Mouse (Mus musculus): Measurements from ENCODE around the gene Cd96. TPM values are rescaled to one million over a fixed set of nuclear protein-coding genes. Genes with fewer than 3 reads are reported as not detected.
"Not testable (repeated sequence)": the region's sequence is repeated elsewhere in the genome, so short reads cannot be mapped to it uniquely, and the experiment has no call there.

Gene Cd96
- polyA plus RNA-seq (2016; fragmentation: Nextera tagmentation; extraction: Ambion mirVana), result 0.15 TPM in 1 of 2 replicates, not detected in the other

GRCm38 (mm10) chr16:46120020-46120419 lies at the start of gene Cd96:
Gene Cd96 (minus strand): TSS chr16:46120251.
- H3K9me3 ChIP-seq, result no peaks in the 10 kb centered on the region
- no peaks in the 10 kb centered on the region for H3K27me3 ChIP-seq (replicated peaks; ENCODE audit: low read depth, poor library complexity, severe bottlenecking)
- H3K4me3 ChIP-seq, result no peak within 1 kb of the TSS
- H3K36me3 ChIP-seq (replicated peaks), result no peaks in the 10 kb centered on the region
- H3K27ac ChIP-seq (replicated peaks), result no peak within 1 kb of the TSS
- H3K4me1 ChIP-seq, result no peaks in the 10 kb centered on the region
- no peak for DNase-seq (ENCODE audit: low spot score)
- WGBS, result 80% methylated on average over 10 of the region's 10 CpGs

- no peaks in the 10 kb centered on the region for H3K36me3 ChIP-seq (replicated peaks)
- H3K9me3 ChIP-seq, result no peaks in the 10 kb centered on the region; the same call in 1 of the 2 replicates
- DNase-seq (ENCODE audit: low spot score), result no peak
- no peaks in the 10 kb centered on the region for H3K4me1 ChIP-seq
- WGBS, result 83% methylated on average over 3 of the region's 3 CpGs
- H3K27me3 ChIP-seq (replicated peaks; ENCODE audit: low read depth, poor library complexity, severe bottlenecking), result no peaks in the 10 kb centered on the region
- H3K4me3 ChIP-seq, result no peak overlapping the region
- H3K27ac ChIP-seq (replicated peaks), result no peak overlapping the region
Measured at GRCm38 (mm10) chr16:46166971-46167370, 46.9 kb upstream of the Cd96 start.

GRCm38 (mm10) chr16:46165305-46165704 lies 45.3 kb upstream of the Cd96 start:
- no peak overlapping the region for H3K27ac ChIP-seq (replicated peaks)
- WGBS, result 92% methylated on average over 4 of the region's 4 CpGs
- DNase-seq (ENCODE audit: low spot score), result no peak
- no peaks in the 10 kb centered on the region for H3K9me3 ChIP-seq
- H3K4me1 ChIP-seq, result no peaks in the 10 kb centered on the region
- H3K27me3 ChIP-seq (replicated peaks; ENCODE audit: low read depth, poor library complexity, severe bottlenecking), result no peaks in the 10 kb centered on the region
- no peaks in the 10 kb centered on the region for H3K36me3 ChIP-seq (replicated peaks)
- no peak overlapping the region for H3K4me3 ChIP-seq

GRCm38 (mm10) chr16:46154832-46155231 lies 34.8 kb upstream of the Cd96 start, which contains the start of gene Gm4737:
Gene Gm4737 (minus strand): TSS chr16:46155077.
- not testable (repeated sequence) for H3K27ac ChIP-seq (replicated peaks); DNase-seq (ENCODE audit: low spot score); H3K4me3 ChIP-seq; H3K36me3 ChIP-seq (replicated peaks); H3K9me3 ChIP-seq; H3K4me1 ChIP-seq; H3K27me3 ChIP-seq (replicated peaks; ENCODE audit: low read depth, poor library complexity, severe bottlenecking)
- 97% methylated on average over 13 of the region's 16 CpGs for WGBS

GRCm38 (mm10) chr16:46151141-46151540 lies 31.1 kb upstream of the Cd96 start:
- no peak overlapping the region for H3K27ac ChIP-seq (replicated peaks)
- no peaks in the 10 kb centered on the region for H3K27me3 ChIP-seq (replicated peaks; ENCODE audit: low read depth, poor library complexity, severe bottlenecking)
- no peaks in the 10 kb centered on the region for H3K36me3 ChIP-seq (replicated peaks)
- H3K4me3 ChIP-seq, result no peak overlapping the region
- no peaks in the 10 kb centered on the region for H3K4me1 ChIP-seq
- no peaks in the 10 kb centered on the region for H3K9me3 ChIP-seq
- DNase-seq (ENCODE audit: low spot score), result no peak

GRCm38 (mm10) chr16:46148661-46149341 lies 28.8 kb upstream of the Cd96 start:
- no peaks in the 10 kb centered on the region for H3K36me3 ChIP-seq (replicated peaks)

GRCm38 (mm10) chr16:46146962-46147361 lies 26.9 kb upstream of the Cd96 start:
- Histone ChIP-seq H3K27ac (replicated peaks) (no peak overlapping the region), H3K4me3 (no peak overlapping the region), H3K36me3 (replicated peaks) (no peaks in the 10 kb centered on the region), H3K27me3 (replicated peaks; ENCODE audit: low read depth, poor library complexity, severe bottlenecking) (no peaks in the 10 kb centered on the region), H3K4me1 (no peaks in the 10 kb centered on the region), H3K9me3 (no peaks in the 10 kb centered on the region)
- DNase-seq (ENCODE audit: low spot score), result no peak
- WGBS, result 78% methylated on average over 3 of the region's 3 CpGs

More at GRCm38 (mm10) chr16:46148661-46149341, 28.8 kb upstream of the Cd96 start:
- no peaks in the 10 kb centered on the region for H3K4me1 ChIP-seq
- 73% methylated on average over 3 of the region's 3 CpGs for WGBS
- H3K9me3 ChIP-seq, result no peaks in the 10 kb centered on the region
- H3K27ac ChIP-seq (replicated peaks), result no peak overlapping the region
- H3K27me3 ChIP-seq (replicated peaks; ENCODE audit: low read depth, poor library complexity, severe bottlenecking), result no peaks in the 10 kb centered on the region
- no peak overlapping the region for H3K4me3 ChIP-seq
- no peak for DNase-seq (ENCODE audit: low spot score)

GRCm38 (mm10) chr16:46122238-46122637 lies 2.2 kb upstream of the Cd96 start:
- Histone ChIP-seq H3K27me3 (replicated peaks; ENCODE audit: low read depth, poor library complexity, severe bottlenecking) (no peaks in the 10 kb centered on the region), H3K9me3 (no peaks in the 10 kb centered on the region)

GRCm38 (mm10) chr16:46121420-46121819 lies 1.4 kb upstream of the Cd96 start:
- peak; percentile 16 for DNase-seq (ENCODE audit: low spot score)
- 62% methylated on average over 2 of the region's 2 CpGs for WGBS

More at GRCm38 (mm10) chr16:46122238-46122637, 2.2 kb upstream of the Cd96 start:
- H3K36me3 ChIP-seq (replicated peaks), result no peaks in the 10 kb centered on the region
- H3K4me3 ChIP-seq, result no peak overlapping the region
- DNase-seq (ENCODE audit: low spot score), result no peak
- no peak overlapping the region for H3K27ac ChIP-seq (replicated peaks)
- no peaks in the 10 kb centered on the region for H3K4me1 ChIP-seq

GRCm38 (mm10) chr16:46120607-46121006 lies 556 bp upstream of the Cd96 start:
- H3K27me3 ChIP-seq (replicated peaks; ENCODE audit: low read depth, poor library complexity, severe bottlenecking), result no peaks in the 10 kb centered on the region
- no peaks in the 10 kb centered on the region for H3K36me3 ChIP-seq (replicated peaks)
- no peak overlapping the region for H3K4me3 ChIP-seq
- H3K9me3 ChIP-seq, result no peaks in the 10 kb centered on the region
- no peak for DNase-seq (ENCODE audit: low spot score)
- no peaks in the 10 kb centered on the region for H3K4me1 ChIP-seq
- no peak overlapping the region for H3K27ac ChIP-seq (replicated peaks)
- WGBS, result 74% methylated on average over 3 of the region's 3 CpGs

More at GRCm38 (mm10) chr16:46121420-46121819, 1.4 kb upstream of the Cd96 start:
- no peak overlapping the region for H3K27ac ChIP-seq (replicated peaks)
- H3K4me3 ChIP-seq, result no peak overlapping the region
- H3K4me1 ChIP-seq, result no peaks in the 10 kb centered on the region
- H3K27me3 ChIP-seq (replicated peaks; ENCODE audit: low read depth, poor library complexity, severe bottlenecking), result no peaks in the 10 kb centered on the region
- no peaks in the 10 kb centered on the region for H3K9me3 ChIP-seq
- no peaks in the 10 kb centered on the region for H3K36me3 ChIP-seq (replicated peaks)

GRCm38 (mm10) chr16:46117645-46118044 lies 2.4 kb downstream of the Cd96 start:
- no peak for DNase-seq (ENCODE audit: low spot score)
- Histone ChIP-seq H3K4me1 (no peaks in the 10 kb centered on the region), H3K9me3 (no peaks in the 10 kb centered on the region), H3K27ac (replicated peaks) (no peak overlapping the region), H3K36me3 (replicated peaks) (no peaks in the 10 kb centered on the region), H3K27me3 (replicated peaks; ENCODE audit: low read depth, poor library complexity, severe bottlenecking) (no peaks in the 10 kb centered on the region), H3K4me3 (no peak overlapping the region)
- WGBS, result 91% methylated on average over 3 of the region's 3 CpGs

GRCm38 (mm10) chr16:46114727-46115126 lies 5.3 kb downstream of the Cd96 start:
- no peak for DNase-seq (ENCODE audit: low spot score)
- no peaks in the 10 kb centered on the region for H3K27me3 ChIP-seq (replicated peaks; ENCODE audit: low read depth, poor library complexity, severe bottlenecking)
- H3K4me3 ChIP-seq, result no peak overlapping the region
- no peaks in the 10 kb centered on the region for H3K9me3 ChIP-seq
- H3K27ac ChIP-seq (replicated peaks), result no peak overlapping the region
- no peaks in the 10 kb centered on the region for H3K36me3 ChIP-seq (replicated peaks)
- no peaks in the 10 kb centered on the region for H3K4me1 ChIP-seq
- 81% methylated on average over 2 of the region's 2 CpGs for WGBS

GRCm38 (mm10) chr16:46109536-46109935 lies 10.5 kb downstream of the Cd96 start:
- Histone ChIP-seq H3K9me3 (no peaks in the 10 kb centered on the region), H3K36me3 (replicated peaks) (no peaks in the 10 kb centered on the region), H3K27ac (replicated peaks) (no peak overlapping the region), H3K4me1 (no peaks in the 10 kb centered on the region), H3K27me3 (replicated peaks; ENCODE audit: low read depth, poor library complexity, severe bottlenecking) (no peaks in the 10 kb centered on the region), H3K4me3 (no peak overlapping the region)
- no peak for DNase-seq (ENCODE audit: low spot score)
- WGBS, result 60% methylated on average over 8 of the region's 8 CpGs

Data from embryonic facial prominence, embryonic 10.5 days (tissue).